Mouse (Mus musculus): ENCODE measurements around the gene Ttll2. TPM values are rescaled to one million over a fixed set of nuclear protein-coding genes. Genes with fewer than 3 reads are reported as not detected.
"Not testable (repeated sequence)": the region's sequence is repeated elsewhere in the genome, so short reads cannot be mapped to it uniquely, and the experiment has no call there.

Gene Ttll2
- total RNA-seq, 2 experiments from 2014 or later, result not detected

DNA sequence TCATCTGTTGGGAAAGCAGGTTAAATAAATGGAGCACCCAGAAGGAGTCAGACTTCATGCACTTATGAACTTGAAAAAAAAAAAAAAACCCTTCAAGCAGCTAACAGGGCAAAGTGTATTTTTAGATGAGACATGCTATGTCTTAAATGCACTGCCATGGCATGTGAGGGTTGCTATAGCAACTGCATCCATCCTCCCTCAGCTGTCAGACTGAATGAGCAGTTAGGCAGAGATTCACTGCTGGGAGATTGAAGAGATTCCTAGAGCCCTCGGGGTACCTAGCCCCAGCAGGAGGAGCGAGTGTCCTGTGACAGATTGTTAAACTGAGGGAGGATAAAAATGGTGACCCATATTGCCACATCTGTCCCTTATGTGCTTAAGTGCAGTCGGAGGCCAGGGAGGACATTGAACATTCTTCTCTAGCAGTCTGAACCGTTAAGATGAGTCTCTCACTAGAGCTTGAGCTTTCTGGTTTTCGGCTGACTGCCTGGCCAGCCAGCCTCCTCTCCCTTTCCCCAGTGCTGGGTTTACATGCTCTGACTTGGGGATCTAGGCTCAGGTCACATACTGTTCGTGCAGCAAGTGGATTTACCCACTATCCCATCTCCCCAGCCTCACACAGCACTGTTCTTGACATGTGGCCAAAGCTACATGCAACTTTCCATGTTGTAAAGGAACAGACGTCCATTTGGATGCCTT lies 14.3 kb upstream of the Ttll2 start:
- intact Hi-C loops (cut with DNase I), result not testable (repeated sequence)
- peak; percentile 37 to 45 for DNase-seq (ENCODE audit: low spot score in 2 of 2)

DNA sequence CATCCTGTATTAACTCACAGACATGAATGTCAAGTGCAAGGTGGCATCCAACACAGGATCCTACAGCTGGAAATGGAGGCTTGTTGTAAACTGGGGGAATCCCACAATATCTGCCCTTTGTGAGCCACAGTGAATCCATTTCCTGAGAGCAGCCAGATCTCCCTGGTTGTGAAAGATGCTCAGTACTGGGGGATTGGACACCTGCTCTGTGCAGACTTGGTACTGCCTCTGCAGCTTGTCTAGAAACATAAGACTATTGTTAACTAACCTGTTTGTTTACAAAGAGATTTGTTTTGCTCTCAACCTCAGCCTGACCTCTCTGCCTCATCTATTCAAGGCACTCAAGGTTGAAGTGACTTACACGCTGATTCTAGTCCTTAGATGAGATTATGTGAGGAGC lies 13.8 kb upstream of the Ttll2 start:
- DNase-seq (ENCODE audit: low spot score in 2 of 2); intact Hi-C loops (cut with DNase I): not testable (repeated sequence)

DNA sequence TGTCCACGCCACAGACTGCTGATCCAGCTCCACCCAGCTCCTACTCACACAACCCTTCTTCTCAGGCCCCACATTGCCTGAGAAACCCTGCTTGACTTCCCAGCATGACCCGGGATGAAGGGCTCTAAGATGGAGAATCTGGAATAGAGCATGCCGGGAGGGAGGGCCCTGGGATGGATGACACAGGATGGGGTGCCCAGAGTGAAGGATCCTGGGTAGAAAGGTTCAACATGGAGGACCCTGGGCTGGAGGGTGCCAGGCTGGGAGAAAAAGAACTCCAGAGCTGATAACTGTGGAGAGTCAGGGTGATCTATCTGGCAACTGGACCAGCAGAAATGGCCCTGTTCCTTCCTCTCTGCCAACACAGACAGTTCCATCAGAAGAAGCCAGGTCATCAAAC lies 13.1 kb upstream of the Ttll2 start:
- intact Hi-C loops (cut with DNase I); DNase-seq (ENCODE audit: low spot score in 2 of 2): not testable (repeated sequence)

DNA sequence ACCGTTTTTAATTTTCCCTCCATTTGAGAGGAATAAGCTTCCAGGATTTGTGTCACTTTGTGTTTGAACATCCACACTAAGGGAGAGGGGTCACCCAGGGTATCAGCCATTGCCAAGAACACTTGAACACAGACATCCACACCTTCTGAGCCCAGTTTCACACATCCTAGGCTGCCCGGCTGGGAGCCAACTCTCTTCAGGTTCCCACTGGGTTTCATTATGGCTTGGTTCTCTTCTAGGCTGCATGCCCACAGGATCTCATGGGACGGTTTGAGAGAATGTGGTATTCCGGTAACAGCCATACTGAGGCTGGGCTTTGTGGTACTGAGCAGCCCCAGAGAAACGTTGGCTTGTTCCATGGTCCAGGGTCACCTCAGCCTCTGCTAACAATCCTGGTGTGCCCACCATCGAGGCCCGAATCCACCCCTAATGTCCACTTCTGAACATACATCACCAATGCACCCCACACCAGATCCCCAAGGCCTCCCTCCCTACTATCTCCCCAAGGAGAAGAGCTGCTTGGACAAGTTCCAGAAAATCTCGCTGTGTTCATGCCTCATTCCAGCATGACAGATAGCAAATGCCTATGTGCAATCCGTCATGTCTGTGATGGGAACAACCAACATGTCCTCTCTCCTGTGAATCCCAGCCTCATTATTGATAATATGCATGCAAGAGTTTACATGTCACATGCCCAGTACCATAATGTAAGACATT lies 8.4 kb upstream of the Ttll2 start:
- intact Hi-C loops (cut with DNase I), result not testable (repeated sequence)
- peak; percentile 19 to 66 for DNase-seq (ENCODE audit: low spot score in 2 of 2)

DNA sequence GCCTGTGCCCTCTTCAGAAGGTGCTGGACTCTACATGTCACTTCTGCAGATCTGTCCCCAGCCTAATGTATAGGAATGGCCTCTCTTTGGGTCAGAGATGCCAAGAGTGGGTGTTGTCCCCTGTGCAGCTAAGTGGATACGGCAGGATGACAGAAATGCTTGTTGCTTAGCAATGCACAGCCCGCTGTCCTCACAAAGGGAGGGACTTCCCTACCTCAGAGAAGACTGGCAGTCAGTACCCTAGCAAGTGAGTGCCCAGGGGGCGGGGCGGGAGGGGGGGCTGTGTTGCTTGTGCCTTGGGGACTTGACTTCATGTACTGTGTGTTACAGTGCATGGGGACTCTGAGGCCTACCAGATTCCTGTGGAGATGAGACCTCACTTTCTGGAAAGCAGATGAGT lies 7.3 kb upstream of the Ttll2 start:
- DNase-seq (ENCODE audit: low spot score in 2 of 2); intact Hi-C loops (cut with DNase I): not testable (repeated sequence)

DNA sequence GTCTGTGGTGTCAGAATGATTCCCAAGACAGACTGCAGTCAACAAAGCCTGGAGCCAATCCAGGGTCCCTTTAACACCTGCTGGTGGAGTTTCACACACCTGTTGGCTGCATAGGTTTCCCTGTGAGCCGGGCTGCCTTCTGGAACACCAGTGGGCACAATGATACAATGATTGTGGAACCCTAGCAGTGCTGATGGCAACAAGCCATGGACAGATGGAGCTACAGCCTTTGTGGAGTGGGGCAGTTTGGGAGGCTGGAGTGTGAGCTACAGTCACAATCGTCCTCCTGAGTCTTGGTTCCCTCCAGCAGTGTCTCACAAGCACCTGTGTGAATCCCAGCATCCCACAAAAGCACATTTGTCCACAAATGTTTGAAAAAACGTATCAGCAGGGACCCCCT lies 3.7 kb downstream of the Ttll2 start:
- DNase-seq (ENCODE audit: low spot score in 2 of 2); intact Hi-C loops (cut with DNase I): not testable (repeated sequence)

DNA sequence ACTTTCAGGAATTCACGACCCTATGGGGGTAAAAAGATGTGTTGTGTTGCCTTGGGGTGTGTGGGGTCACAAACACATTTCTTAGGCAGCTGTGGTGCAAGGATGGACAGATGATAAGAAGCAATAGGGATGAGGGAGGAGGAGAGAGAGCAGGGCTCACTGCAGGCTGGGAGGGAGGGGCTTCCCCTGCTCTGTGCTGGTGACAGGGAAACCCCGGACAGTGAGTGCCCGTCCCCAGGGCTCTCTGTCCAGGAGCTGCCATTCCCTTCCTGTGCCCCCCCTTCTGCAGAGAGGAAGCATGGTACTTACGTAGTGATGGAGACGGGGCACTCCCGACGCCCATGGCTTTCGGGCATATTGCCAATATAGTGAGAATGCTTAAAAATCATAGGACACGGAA lies 15.1 kb downstream of the Ttll2 start:
- DNase-seq (ENCODE audit: low spot score in 2 of 2), result peak in 1 of 2 experiments; percentile 35
- intact Hi-C loops (cut with DNase I), result not testable (repeated sequence)

DNA sequence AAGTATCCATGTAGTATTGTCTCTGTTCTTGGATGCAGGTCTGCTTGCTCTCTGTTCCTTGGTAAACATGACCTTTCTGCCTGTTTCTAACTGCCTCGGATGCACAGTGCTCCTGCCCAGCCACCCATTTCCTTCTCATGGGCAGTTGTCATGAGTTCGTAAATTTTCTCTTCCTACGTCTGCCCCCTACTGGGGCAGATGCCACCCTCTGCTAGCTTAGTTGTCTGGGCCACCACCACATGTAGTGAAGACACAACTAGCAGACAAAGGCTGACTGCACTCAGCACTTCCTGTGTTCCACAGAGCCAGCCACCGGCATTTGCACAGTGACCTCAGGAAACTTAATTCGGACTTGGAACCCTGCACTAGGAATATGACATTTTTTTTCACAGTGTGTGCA lies 19.8 kb downstream of the Ttll2 start:
- intact Hi-C loops (cut with DNase I); DNase-seq (ENCODE audit: low spot score in 2 of 2): not testable (repeated sequence)

DNA sequence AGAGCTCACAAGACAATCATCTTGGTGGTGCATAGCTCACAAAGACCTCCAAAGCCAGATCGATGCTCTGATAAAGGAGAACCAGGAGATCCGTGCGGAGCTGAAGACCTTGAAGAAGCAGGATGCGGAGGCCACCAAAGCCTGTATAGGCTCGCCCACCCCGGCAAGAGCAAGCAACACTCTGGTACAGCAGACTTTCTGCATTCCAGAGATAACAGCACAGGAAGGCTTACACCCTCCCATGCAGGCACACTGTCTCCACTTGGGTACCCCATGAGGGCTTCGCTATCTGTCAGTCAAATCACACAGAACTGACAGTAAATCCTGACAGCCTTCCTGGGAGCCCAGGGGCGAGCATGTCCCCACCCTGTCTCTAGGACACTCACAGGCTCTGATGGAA lies 26.1 kb downstream of the Ttll2 start:
- intact Hi-C loops (cut with DNase I), result not testable (repeated sequence)

DNA sequence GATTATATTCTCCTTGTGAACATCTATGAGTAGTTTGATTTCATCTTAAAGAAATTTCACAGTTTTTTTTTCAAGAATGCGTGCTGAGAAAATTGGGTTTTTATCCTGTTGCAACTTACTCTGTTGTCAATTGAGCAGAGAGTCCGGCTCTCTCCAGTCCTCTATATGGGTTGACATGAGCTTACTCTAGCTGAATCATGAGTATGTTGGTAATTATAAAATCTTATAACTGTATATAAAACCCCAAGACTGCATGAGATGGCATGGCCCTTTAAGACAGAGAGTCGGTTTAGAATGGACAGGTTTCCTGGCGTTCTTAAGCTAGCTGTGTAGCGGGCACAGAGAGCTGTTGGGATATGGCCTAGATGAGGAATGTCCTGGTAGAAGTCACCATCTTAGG lies 28.1 kb downstream of the Ttll2 start, which contains the start of gene Tcp10a:
TSS of gene Tcp10a (plus strand) at position 301 of the 400 bp plus-strand sequence.
- intact Hi-C loops (cut with DNase I); DNase-seq (ENCODE audit: low spot score in 2 of 2): not testable (repeated sequence)

More for the DNA sequence above, 26.1 kb downstream of the Ttll2 start:
- not testable (repeated sequence) for DNase-seq (ENCODE audit: low spot score in 2 of 2)

DNA sequence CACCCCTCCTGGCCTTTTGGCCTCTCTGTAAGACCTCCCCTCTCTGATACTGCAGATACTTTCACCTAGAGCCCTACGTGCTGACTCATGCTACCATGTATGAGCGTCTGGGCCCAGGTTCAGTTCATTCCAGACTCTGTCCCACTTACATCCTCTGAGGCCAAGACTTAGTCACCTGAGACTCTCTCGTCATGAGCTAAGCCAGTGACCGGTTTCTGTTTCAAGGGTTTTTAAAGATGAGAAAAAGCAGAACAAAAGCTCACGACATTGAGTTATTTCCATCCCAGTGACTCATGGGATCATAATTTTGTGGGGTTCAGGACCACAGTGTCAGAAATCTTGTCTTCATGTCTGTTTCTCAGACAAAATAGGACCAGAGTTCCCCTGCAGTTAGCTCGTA lies 32.7 kb downstream of the Ttll2 start:
- intact Hi-C loops (cut with DNase I); DNase-seq (ENCODE audit: low spot score in 2 of 2): not testable (repeated sequence)

DNA sequence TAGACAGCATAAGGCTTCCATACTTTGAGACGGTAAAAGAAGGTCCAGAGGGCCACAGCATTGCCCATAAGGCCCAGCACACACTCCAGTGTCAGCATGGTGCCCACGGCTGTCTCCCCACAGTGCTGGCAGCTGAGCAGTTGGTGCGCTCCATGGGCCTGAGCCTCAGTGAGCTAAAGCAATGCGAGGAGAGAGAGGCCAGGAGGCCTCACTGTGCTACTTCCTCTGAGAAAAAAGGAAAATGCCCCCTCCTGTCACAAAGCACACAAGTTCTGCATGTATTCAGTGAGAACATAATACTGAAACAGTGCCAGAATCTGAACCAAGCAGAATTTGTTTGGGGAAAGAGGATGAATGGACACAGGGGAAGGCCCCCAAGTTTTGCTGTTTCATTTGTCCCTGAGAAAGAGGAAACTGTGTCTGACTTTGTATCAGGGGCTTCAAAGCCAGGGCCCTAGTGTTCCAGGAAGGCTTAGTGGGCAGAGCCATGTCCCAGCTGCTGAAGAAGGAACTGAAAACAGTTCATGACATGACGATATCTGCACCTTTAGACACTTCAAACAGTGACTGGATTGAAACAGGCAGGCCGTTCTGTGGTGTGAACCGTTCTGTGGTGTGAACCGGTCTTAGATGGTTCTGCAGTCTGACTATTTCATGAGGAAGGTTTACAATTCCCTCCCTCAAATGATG lies 36.7 kb downstream of the Ttll2 start:
- DNase-seq (ENCODE audit: low spot score in 2 of 2); intact Hi-C loops (cut with DNase I): not testable (repeated sequence)

DNA sequence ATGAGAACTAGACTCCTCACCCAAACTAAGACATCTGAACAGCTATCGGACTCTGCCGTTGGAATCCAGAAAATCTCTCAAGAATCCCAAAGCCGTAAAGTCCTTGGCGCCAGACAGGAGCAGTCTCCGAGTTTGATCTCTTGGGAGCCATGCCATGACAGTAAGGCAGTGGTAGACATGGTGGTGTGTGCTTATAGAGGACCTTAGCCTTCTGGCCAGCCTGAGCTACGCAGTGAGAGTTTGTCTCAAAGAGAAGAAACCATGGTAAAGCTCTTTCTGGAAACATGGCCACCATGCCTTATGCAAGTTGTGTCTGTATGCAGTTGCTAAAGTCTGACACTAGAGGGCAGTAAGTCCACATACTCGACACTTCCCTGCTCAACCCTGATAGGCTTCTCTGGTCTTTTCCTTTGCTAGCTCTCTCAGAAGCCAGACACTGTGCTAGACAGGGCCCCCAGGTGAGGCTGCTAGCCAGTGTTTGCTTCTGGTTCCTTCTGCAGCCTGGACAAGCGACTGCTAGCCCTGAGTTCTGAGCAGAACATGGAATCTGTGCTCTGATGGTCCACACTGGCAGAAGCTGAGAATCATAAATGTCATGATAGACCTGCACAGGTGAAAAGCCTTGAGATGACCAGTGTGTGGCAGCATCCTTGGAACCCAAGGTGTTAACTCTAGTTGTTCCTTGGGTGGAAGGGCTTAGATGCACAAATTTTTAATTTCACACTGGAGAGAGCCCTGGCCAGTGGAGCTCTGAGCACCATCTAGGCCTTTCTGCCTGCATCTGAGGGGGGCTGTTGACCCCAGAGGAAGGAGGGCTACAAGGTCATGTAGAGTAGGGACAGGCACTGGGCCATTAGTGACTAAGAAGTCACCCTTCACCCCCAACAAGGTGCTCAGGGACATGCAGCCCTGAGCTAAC lies 46.0 kb downstream of the Ttll2 start:
- DNase-seq (ENCODE audit: low spot score in 2 of 2), result peak; percentile 76 to 91
- intact Hi-C loops (cut with DNase I), result not testable (repeated sequence)

Other genes with a start within 250 kb of the Ttll2 start
- 10 to 100 TPM; 49.8 to 56.0 TPM for gene Rps6ka2, start 182.6 kb downstream of the Ttll2 start, total RNA-seq (2021)
- under 1 TPM in 1 of 2 experiments, not detected in 1; 0.17 TPM for gene Tcp10a, start 28.1 kb downstream of the Ttll2 start, total RNA-seq (2021)
- not detected for gene Gm49630, start 19.3 kb upstream of the Ttll2 start, total RNA-seq (2021)
- not detected for gene Unc93a2, start 32.8 kb upstream of the Ttll2 start, total RNA-seq (2021)